9 mouse cellular contexts compared by ENCODE assay signal in genomic region chr10:88304302-88304701, GRCm38 (mm10).
A peak's percentile ranks its signal among the peaks of the same experiment; 100 is the strongest.
DNase-seq lines count a peak whose midpoint lies in the region; ATAC-seq and TF ChIP-seq lines count a peak whose summit lies in the region.
"Had no signal": no experiment of that assay in that cellular context is flagged by ENCODE, and none has a peak within 500 bp of the region (broad histone marks: within the 10 kb centered on the region; RNA-seq: fewer than 3 reads in every experiment).

No protein-coding gene starts in this region.

- H3K4me3 ChIP-seq in kidney, postnatal 0 days (replicated peaks; ENCODE audit: low read depth, low read length), result no peak overlapping the region
- no peak overlapping the region for H3K4me3 ChIP-seq in liver, embryonic 11.5 days (ENCODE audit: low read depth, low read length)
- H3K4me3 ChIP-seq in neural tube, embryonic 14.5 days (ENCODE audit: low read depth, low read length), result no peak overlapping the region
- no peak overlapping the region for H3K4me3 ChIP-seq in thymus, adult 2 months (ENCODE audit: control insufficient read depth, insufficient read depth, low read length)
- H3K4me3 ChIP-seq: heart, embryonic 13.5 days had no signal

- H3K9me3 ChIP-seq in kidney, postnatal 0 days (replicated peaks; ENCODE audit: low read length), result no peaks in the 10 kb centered on the region
- H3K9me3 ChIP-seq in liver, embryonic 11.5 days (ENCODE audit: control insufficient read depth, low read length), result no peaks in the 10 kb centered on the region
- no peaks in the 10 kb centered on the region for H3K9me3 ChIP-seq in neural tube, embryonic 14.5 days (ENCODE audit: control insufficient read depth, low read length)
- H3K9me3 ChIP-seq: heart, embryonic 13.5 days had no signal

- peak; percentile 47 for DNase-seq in CD4-positive helper T cell, adult 2 months (ENCODE audit: low read depth, low spot score)
- peak; percentile 85 for DNase-seq in adrenal gland, adult 2 months
- peak; percentile 88 for DNase-seq in embryo, embryonic 10.5 days (ENCODE audit: low spot score)
- peak; percentile 74 for DNase-seq in heart, adult 8-10 months (ENCODE audit: low spot score)
- peak; percentile 84 for DNase-seq in kidney, postnatal 0 days (ENCODE audit: low spot score)
- peak; percentile 60 for DNase-seq in liver, embryonic 11.5 days (ENCODE audit: low spot score)
- peak; percentile 48 for DNase-seq in thymus, adult 2 months

- H3K4me1 ChIP-seq in kidney, postnatal 0 days (replicated peaks; ENCODE audit: insufficient read depth, low read length), result no peaks in the 10 kb centered on the region
- no peaks in the 10 kb centered on the region for H3K4me1 ChIP-seq in liver, embryonic 11.5 days (replicated peaks; ENCODE audit: control insufficient read depth, insufficient read depth, low read length)
- H3K4me1 ChIP-seq in neural tube, embryonic 14.5 days (ENCODE audit: control insufficient read depth, insufficient read depth, low read length), result no peaks in the 10 kb centered on the region
- H3K4me1 ChIP-seq in thymus, adult 2 months (replicated peaks; ENCODE audit: control insufficient read depth, insufficient read depth, low read length), result no peaks in the 10 kb centered on the region
- H3K4me1 ChIP-seq: heart, embryonic 13.5 days had no signal

- ATAC-seq in kidney, postnatal 0 days (replicated peaks; ENCODE audit: low FRiP score, low read depth), result no peak; the same call in 1 of the 2 replicates
- no peak; the same call in 1 of the 2 replicates for ATAC-seq in liver, embryonic 11.5 days (replicated peaks; ENCODE audit: low FRiP score)
- peak; percentile 76; the same call in 1 of the 2 replicates for ATAC-seq in neural tube, embryonic 14.5 days (ENCODE audit: low read depth)

- 7% methylated on average over 4 of the region's 4 CpGs for WGBS in kidney, postnatal 0 days
- WGBS in liver, embryonic 11.5 days, result 6% methylated on average over 4 of the region's 4 CpGs
- 8% methylated on average over 4 of the region's 4 CpGs for WGBS in neural tube, embryonic 14.5 days
- 5% methylated on average over 4 of the region's 4 CpGs for WGBS in thymus, adult 2 months

- no peaks in the 10 kb centered on the region for H3K36me3 ChIP-seq in kidney, postnatal 0 days (ENCODE audit: insufficient read depth, low read length)
- H3K36me3 ChIP-seq in liver, embryonic 11.5 days (ENCODE audit: control insufficient read depth, insufficient read depth, low read length), result no peaks in the 10 kb centered on the region
- no peaks in the 10 kb centered on the region for H3K36me3 ChIP-seq in neural tube, embryonic 14.5 days (ENCODE audit: control insufficient read depth, insufficient read depth, low read length)
- no peaks in the 10 kb centered on the region for H3K36me3 ChIP-seq in thymus, adult 2 months (ENCODE audit: control insufficient read depth, insufficient read depth, low read length)
- H3K36me3 ChIP-seq: heart, embryonic 13.5 days had no signal

- H3K4me2 ChIP-seq in kidney, postnatal 0 days (ENCODE audit: low read length), result no peak overlapping the region
- H3K4me2 ChIP-seq in liver, embryonic 11.5 days, result no peak overlapping the region
- no peak overlapping the region for H3K4me2 ChIP-seq in neural tube, embryonic 14.5 days (ENCODE audit: low read depth, low read length)
- H3K4me2 ChIP-seq: heart, embryonic 13.5 days had no signal

- no peak overlapping the region for H3K27ac ChIP-seq in kidney, postnatal 0 days
- no peak overlapping the region for H3K27ac ChIP-seq in liver, embryonic 11.5 days (ENCODE audit: low read depth, low read length)
- no peak overlapping the region for H3K27ac ChIP-seq in neural tube, embryonic 14.5 days (ENCODE audit: low read depth, low read length)
- no peak overlapping the region for H3K27ac ChIP-seq in thymus, adult 2 months (ENCODE audit: control insufficient read depth, insufficient read depth, low read length)
- H3K27ac ChIP-seq: heart, embryonic 13.5 days had no signal

- peak; percentile 84 for TF ChIP-seq CTCF in kidney, postnatal 0 days (IDR thresholded peaks at IDR 0.05; ENCODE audit: low read depth)
- TF ChIP-seq CTCF in thymus, adult 2 months (IDR thresholded peaks at IDR 0.05; ENCODE audit: borderline replicate concordance, control insufficient read depth, extremely low read depth, insufficient read depth, low read length, poor library complexity), result peak; percentile 66; the same call in 1 of the 2 replicates

- H3K9ac ChIP-seq in kidney, postnatal 0 days (ENCODE audit: low read depth, low read length), result no peak overlapping the region
- H3K9ac ChIP-seq in liver, embryonic 11.5 days (ENCODE audit: low read depth, low read length), result no peak overlapping the region
- H3K9ac ChIP-seq in neural tube, embryonic 14.5 days (replicated peaks; ENCODE audit: low read depth, low read length), result no peak overlapping the region
- H3K9ac ChIP-seq: heart, embryonic 13.5 days had no signal

- TF ChIP-seq POLR2A in thymus, adult 2 months (IDR thresholded peaks at IDR 0.05; ENCODE audit: control insufficient read depth, extremely low read depth, insufficient read depth, low read length, poor library complexity), result no peak

- no peaks in the 10 kb centered on the region for H3K27me3 ChIP-seq in kidney, postnatal 0 days (ENCODE audit: insufficient read depth, low read length)
- no peaks in the 10 kb centered on the region for H3K27me3 ChIP-seq in liver, embryonic 11.5 days (replicated peaks; ENCODE audit: control insufficient read depth, insufficient read depth, low read length)
- no peaks in the 10 kb centered on the region for H3K27me3 ChIP-seq in neural tube, embryonic 14.5 days (ENCODE audit: control insufficient read depth, insufficient read depth, low read length)
- no peaks in the 10 kb centered on the region for H3K27me3 ChIP-seq in thymus, adult 2 months (ENCODE audit: control insufficient read depth, insufficient read depth, low read length)
- H3K27me3 ChIP-seq: heart, embryonic 13.5 days had no signal
